Mouse (Mus musculus) liver, embryonic 14.5 days (tissue): ENCODE data around the gene Hectd1. TPM values are rescaled to one million over a fixed set of nuclear protein-coding genes. Genes with fewer than 3 reads are reported as not detected.

Source experiments
- ATAC-seq: fragments of 200-750 bp; cut with Nextera tagmentation; 2 replicates; pipeline ENCODE4 v1.8.0; 2017; ENCODE audit warnings: moderate number of reproducible peaks, mild to moderate bottlenecking, moderate library complexity; ENCODE audit not compliant: insufficient read depth
- DNase-seq, 3 experiments: peaks; one replicate each; pipeline ENCODE4 v3.0.0-alpha.2; 2012 to 2013; ENCODE audit warnings: low read depth in 3 of 3, low spot score in 3 of 3
- H3K27ac ChIP-seq: fragments of 300-500 bp; sonication (generic); 2 replicates; pipeline ENCODE4 v1.5.1; 2014; ENCODE audit warnings: moderate library complexity, mild to moderate bottlenecking, control low read depth, inconsistent platforms
- H3K27me3 ChIP-seq: fragments of 300-500 bp; sonication (generic); 2 replicates; pipeline ENCODE4 v1.6.1; 2014; ENCODE audit warnings: mild to moderate bottlenecking, low read length, moderate library complexity; ENCODE audit not compliant: control insufficient read depth, insufficient read depth
- H3K36me3 ChIP-seq: fragments of 300-500 bp; sonication (generic); replicated peaks from 2 replicates; pipeline ENCODE4 v1.6.1; 2014; ENCODE audit warnings: low read depth; ENCODE audit not compliant: control insufficient read depth, insufficient read depth
- H3K4me1 ChIP-seq, 2 experiments: fragments of 200-500 bp in 1 of 2; fragments of 300-500 bp in 1 of 2; sonication (generic) in 1 of 2; replicated peaks; 2 replicates each; pipeline ENCODE4 v1.6.1; 2012 to 2014; ENCODE audit warnings: antibody characterized with exemption in 1 of 2, inconsistent platforms in 1 of 2, low read length in 1 of 2; ENCODE audit not compliant: control insufficient read depth in 2 of 2, insufficient read depth in 2 of 2
- H3K4me2 ChIP-seq: fragments of 300-500 bp; sonication (generic); 2 replicates; pipeline ENCODE4 v1.6.1; 2014; ENCODE audit warnings: low read depth, mild to moderate bottlenecking, control low read depth, moderate library complexity
- H3K4me3 ChIP-seq, 2 experiments: fragments of 200-500 bp in 1 of 2; fragments of 300-500 bp in 1 of 2; sonication (generic) in 1 of 2; 2 replicates each; pipeline ENCODE4 v1.5.1; 2012 to 2014; ENCODE audit warnings: low read depth in 2 of 2, low read length in 2 of 2, mild to moderate bottlenecking in 2 of 2, control low read depth in 1 of 2, inconsistent platforms in 1 of 2, moderate library complexity in 1 of 2; ENCODE audit not compliant: insufficient read depth in 1 of 2
- H3K9ac ChIP-seq: fragments of 300-500 bp; sonication (generic); replicated peaks from 2 replicates; pipeline ENCODE4 v1.6.1; 2014; ENCODE audit warnings: mild to moderate bottlenecking, control low read depth, moderate library complexity
- H3K9me3 ChIP-seq: fragments of 300-500 bp; sonication (generic); 2 replicates; pipeline ENCODE4 v1.6.1; 2016; ENCODE audit warnings: low read length, mixed read lengths; ENCODE audit not compliant: control insufficient read depth
- CTCF ChIP-seq: IDR thresholded peaks from 2 replicates; pipeline ENCODE4 v1.5.1; 2016; ENCODE audit warnings: antibody characterized with exemption, low read depth, control low read depth
- EP300 ChIP-seq: IDR thresholded peaks from 2 replicates; pipeline ENCODE4 v1.6.1; 2016; ENCODE audit warnings: antibody characterized with exemption, low read depth
- WGBS: fragments of 180-500 bp; shearing (Covaris S2); extraction: QIAGEN DNeasy Blood & Tissue Kit; methylation state at CpG from one replicate; pipeline ENCODE4 v1.1.7; 2014; ENCODE audit not compliant: insufficient replicate concordance; 5-methylcytosine and 5-hydroxymethylcytosine counted together
- polyA plus RNA-seq, 2 experiments: library from polyadenylated mRNA; depleted of rRNA in 1 of 2; stranded (reverse) in 1 of 2; unstranded in 1 of 2; fragments of >200 nt; fragmentation: Nextera tagmentation in 1 of 2; extraction: Ambion mirVana in 1 of 2; gene quantifications; 2 replicates each; pipeline versions ENCODE4 v1.2.1 to v1.2.3; 2012 to 2014

Gene Hectd1
- polyA plus RNA-seq, 2 experiments, result 22.1 to 22.3 TPM

DNA sequence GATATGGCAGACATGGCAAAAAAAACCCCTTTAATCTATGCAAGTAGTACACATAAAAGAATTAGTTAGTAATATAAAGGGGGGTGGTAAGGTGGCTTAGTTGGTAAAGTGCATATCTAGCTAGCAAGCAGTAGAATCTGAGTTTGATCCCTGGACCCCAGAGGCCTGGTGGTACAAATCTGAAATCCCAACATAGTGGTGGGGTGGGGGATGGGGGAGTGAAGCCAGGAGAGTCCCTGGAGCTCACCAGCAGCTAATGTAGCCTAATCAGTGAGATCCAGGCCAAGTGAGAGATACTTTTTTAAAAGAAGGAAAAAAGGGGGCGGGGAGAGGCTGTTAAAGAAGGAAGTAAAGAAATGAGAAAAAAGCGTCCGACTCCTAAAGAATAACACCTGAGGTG is 21.8 kb upstream of the Hectd1 start:
- no peak for TF ChIP-seq EP300
- no peak for TF ChIP-seq CTCF
- Histone ChIP-seq H3K9ac (peak overlapping the region; percentile 79), H3K4me3 (peak overlapping the region; percentile 56 to 66), H3K9me3 (no peaks in the 10 kb centered on the region), H3K27me3 (no peaks in the 10 kb centered on the region), H3K27ac (peak overlapping the region; percentile 98), H3K4me1 (peaks cover 52 to 54% of the 10 kb centered on the region in 2 experiments), H3K4me2 (peak overlapping the region; percentile 81), H3K36me3 (no peaks in the 10 kb centered on the region)
- WGBS, result 6% methylated on average over 3 of the region's 3 CpGs
- DNase-seq (peak in 1 of 3 experiments; percentile 66), ATAC-seq (peak; percentile 70)

DNA sequence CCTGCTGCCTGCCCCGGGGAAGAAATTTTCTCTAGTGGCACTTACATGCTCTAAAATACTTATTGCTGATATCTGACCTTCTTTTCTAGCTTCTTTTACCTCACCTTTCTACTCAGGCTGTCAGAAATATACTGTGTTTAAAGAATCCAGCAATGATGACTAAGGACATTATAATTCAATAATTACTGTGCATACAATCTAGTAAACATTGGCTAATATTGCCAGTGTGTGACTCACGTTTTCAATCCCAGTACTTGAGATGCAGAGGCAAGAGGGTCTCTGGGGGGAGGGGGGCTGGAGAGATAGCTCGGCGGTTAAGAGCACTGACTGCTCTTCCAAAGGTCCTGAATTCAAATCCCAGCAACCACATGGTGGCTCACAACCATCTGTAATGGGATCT is 21.0 kb upstream of the Hectd1 start:
- H3K27me3 ChIP-seq, result no peaks in the 10 kb centered on the region
- H3K27ac ChIP-seq, result peak overlapping the region; percentile 88
- peaks cover 49% of the 10 kb centered on the region in 2 experiments for H3K4me1 ChIP-seq
- H3K36me3 ChIP-seq, result no peaks in the 10 kb centered on the region
- peak overlapping the region; percentile 53 for H3K4me2 ChIP-seq
- H3K9me3 ChIP-seq, result no peaks in the 10 kb centered on the region
- no peak for ATAC-seq
- DNase-seq, result no peak
- no peak for TF ChIP-seq CTCF
- no peak for TF ChIP-seq EP300
- peak overlapping the region in 1 of 2 experiments; percentile 15; a peak in 3 of 4 replicates for H3K4me3 ChIP-seq
- 29% methylated on average over 4 of the region's 4 CpGs for WGBS
- H3K9ac ChIP-seq, result peak overlapping the region; percentile 52

DNA sequence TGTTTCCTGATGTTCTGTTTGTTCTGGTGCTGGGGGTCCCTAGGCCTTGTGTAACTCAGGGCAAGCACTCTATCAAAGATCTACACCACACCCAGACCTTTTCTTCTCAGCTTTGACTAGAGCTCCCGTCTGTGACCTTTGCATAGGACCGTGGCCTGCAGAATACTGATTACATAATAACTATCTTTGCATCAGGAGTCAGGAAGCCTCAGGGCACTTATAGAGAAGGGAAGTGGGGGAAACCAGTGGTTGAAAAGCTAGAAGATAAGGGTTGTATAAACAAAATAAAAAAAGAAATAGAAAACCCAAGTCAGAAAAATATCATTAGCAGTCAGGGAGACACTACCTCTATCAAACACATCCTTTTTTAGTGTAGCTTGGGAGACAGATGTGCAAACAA is 20.6 kb upstream of the Hectd1 start:
- Histone ChIP-seq H3K4me1 (peaks cover 49% of the 10 kb centered on the region in 2 experiments), H3K4me2 (peak overlapping the region; percentile 53), H3K27ac (peak overlapping the region; percentile 88), H3K36me3 (no peaks in the 10 kb centered on the region), H3K27me3 (no peaks in the 10 kb centered on the region), H3K9me3 (no peaks in the 10 kb centered on the region), H3K4me3 (peak overlapping the region in 1 of 2 experiments; percentile 15; a peak in 2 of 4 replicates), H3K9ac (peak overlapping the region; percentile 52)
- peak in 1 of 3 experiments; percentile 59 for DNase-seq
- peak; percentile 31; the same call in 1 of the 2 replicates for ATAC-seq
- TF ChIP-seq CTCF, result no peak
- TF ChIP-seq EP300, result peak; percentile 63; the same call in 1 of the 2 replicates
- 3% methylated on average over 2 of the region's 2 CpGs for WGBS

DNA sequence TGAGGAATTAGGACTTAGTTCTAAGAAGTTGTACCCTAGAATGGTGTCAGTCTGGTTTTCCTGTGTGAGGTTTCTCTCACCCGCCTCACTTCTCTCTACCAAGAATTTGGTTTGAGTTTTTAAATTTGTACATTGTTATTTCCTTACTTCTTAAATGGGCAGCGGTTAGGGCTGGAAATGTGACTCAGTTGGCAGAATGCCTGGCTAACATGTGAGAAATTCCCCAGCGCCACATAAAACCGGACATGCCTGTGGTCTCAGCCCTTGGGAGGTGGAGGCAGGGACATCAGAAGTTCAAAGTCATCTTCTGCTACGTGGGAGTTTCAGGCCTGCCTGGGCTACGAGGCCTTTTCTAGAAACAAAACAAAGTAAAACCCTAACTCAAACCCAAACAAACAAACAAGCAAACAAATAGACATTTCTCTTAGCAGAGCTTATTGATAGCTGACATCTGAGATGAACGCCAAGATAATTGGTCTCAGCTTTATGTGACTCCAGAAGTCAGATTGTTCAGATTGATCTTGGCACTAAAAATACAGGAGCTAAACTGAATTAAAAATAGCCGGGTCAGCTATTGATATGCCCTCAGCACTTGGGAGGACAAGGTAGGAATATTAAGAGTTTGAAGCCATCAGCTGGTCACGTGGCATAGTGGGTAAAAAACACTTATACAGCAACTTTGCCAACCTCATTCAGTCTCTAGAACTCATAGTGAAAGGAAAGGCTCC is 18.8 kb upstream of the Hectd1 start:
- no peaks in the 10 kb centered on the region for H3K9me3 ChIP-seq
- TF ChIP-seq EP300 (no peak), CTCF (no peak)
- WGBS, result 77% methylated on average over 9 of the region's 9 CpGs
- ATAC-seq (no peak), DNase-seq (no peak)
- peaks cover 54 to 57% of the 10 kb centered on the region in 2 experiments for H3K4me1 ChIP-seq
- no peaks in the 10 kb centered on the region for H3K36me3 ChIP-seq
- H3K4me3 ChIP-seq, result no peak overlapping the region
- no peak overlapping the region for H3K27ac ChIP-seq
- H3K9ac ChIP-seq, result no peak overlapping the region
- H3K4me2 ChIP-seq, result no peak overlapping the region
- no peaks in the 10 kb centered on the region for H3K27me3 ChIP-seq

DNA sequence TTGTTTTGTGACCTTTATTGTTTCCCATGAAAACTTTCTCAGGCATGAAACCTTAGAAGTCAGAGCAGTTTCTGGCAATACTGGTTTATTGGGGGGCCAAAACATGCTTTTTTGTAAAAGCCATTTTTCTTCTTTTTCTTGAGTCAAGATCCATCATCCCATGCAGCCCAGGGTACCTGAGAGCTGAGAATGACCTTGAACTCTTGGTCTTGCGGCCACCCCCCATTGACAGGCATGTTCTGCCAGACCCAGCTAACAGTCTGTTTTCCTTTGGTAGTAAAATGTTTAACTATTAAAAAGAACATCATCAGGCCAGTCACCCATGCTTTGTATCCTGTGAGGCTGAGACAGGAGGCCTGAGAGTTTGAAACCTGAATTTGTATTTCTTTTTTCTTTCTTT is 15.9 kb upstream of the Hectd1 start:
- 21% methylated on average over 1 of the region's 1 CpGs for WGBS
- TF ChIP-seq CTCF (no peak), EP300 (no peak)
- Histone ChIP-seq H3K27ac (peak overlapping the region; percentile 100), H3K36me3 (no peaks in the 10 kb centered on the region), H3K4me1 (peaks cover 57 to 65% of the 10 kb centered on the region in 2 experiments), H3K4me2 (peak overlapping the region; percentile 96), H3K9me3 (no peaks in the 10 kb centered on the region), H3K9ac (peak overlapping the region; percentile 59), H3K27me3 (no peaks in the 10 kb centered on the region), H3K4me3 (peak overlapping the region in 1 of 2 experiments; percentile 81; a peak in 2 of 4 replicates)
- no peak for DNase-seq
- peak; percentile 14 for ATAC-seq
